Mouse (Mus musculus): Measurements from ENCODE around the gene Dkkl1. TPM values are rescaled to one million over a fixed set of nuclear protein-coding genes. Genes with fewer than 3 reads are reported as not detected.
A peak's percentile ranks its signal among the peaks of the same experiment; 100 is the strongest.

The Dkkl1 gene
- polyA plus RNA-seq, 1 experiment from 2014 or later = 1.8 TPM

DNA sequence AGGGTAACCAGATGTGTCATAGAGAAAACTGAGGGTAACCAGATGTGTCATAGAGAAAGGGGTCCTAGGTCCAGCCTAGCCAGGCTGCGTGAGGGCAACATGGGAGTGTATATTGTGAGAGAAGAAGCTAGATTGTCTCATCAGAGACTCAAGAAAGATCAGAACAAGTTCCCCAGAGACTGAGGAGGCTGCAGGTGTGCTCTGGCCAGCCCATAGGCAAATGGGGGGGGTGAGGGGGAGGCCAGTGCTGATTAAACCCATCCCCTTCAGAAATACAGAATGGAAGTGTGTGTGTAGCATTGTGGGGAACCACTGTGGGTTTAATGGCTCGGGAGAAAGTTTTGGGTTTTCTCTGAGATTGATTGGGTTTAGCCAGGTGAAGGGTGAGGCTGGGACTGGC lies 9.7 kb upstream of the Dkkl1 start:
- Histone ChIP-seq H3K27me3 (ENCODE audit: insufficient read depth, poor library complexity, severe bottlenecking) (no peaks in the 10 kb centered on the region), H3K27ac (no peak overlapping the region), H3K4me1 (replicated peaks) (peaks cover 45% of the 10 kb centered on the region), H3K36me3 (peaks cover 98% of the 10 kb centered on the region), H3K9me3 (no peaks in the 10 kb centered on the region), H3K4me3 (no peak overlapping the region)
- WGBS = 92% methylated on average over 2 of the region's 2 CpGs
- DNase-seq (ENCODE audit: low spot score) = no peak

DNA sequence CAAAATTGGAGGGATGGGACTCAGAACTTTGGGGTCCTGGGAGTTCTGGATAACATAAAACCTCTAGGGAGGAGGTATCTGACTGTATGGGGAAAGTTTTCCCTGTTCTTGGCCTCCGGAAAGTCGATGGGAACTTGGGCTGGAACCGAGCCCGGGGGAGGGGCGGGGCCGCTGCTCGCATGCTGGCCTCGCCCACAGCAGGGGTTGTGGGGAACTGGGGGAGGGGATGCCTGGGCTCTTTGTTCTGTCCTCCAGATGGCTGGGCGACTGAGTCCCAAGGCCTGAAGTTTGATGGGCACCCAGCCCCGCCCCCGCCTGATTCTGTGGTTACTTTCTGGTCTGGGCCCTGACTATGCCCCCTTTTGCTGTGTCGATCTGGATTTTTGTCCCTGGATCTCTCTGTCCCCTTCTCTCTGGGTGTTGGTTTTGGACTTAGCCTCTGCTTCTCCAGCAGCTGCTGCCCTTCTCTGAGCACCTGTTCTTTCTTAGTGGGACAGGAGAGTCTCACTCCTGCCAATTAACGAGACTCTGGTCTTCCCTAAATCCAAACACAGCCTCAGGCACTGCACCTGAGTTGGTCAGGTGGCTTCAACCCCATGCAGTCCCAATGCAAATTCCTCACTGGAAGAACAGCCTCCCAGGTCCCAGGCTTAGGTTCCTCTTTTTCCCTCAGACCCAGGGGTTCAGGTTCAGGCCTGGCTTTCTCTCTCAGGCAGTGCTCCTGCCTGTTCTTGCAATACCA lies 4.7 kb upstream of the Dkkl1 start:
- Histone ChIP-seq H3K36me3 (peaks cover 47% of the 10 kb centered on the region), H3K9me3 (no peaks in the 10 kb centered on the region), H3K27ac (peak overlapping the region; percentile 100), H3K4me1 (replicated peaks) (peaks cover 73% of the 10 kb centered on the region), H3K4me3 (peak overlapping the region; percentile 81), H3K27me3 (ENCODE audit: insufficient read depth, poor library complexity, severe bottlenecking) (peaks cover 9% of the 10 kb centered on the region)
- peak; percentile 95 for DNase-seq (ENCODE audit: low spot score)
- under 1% methylated on average over 13 of the region's 13 CpGs for WGBS

DNA sequence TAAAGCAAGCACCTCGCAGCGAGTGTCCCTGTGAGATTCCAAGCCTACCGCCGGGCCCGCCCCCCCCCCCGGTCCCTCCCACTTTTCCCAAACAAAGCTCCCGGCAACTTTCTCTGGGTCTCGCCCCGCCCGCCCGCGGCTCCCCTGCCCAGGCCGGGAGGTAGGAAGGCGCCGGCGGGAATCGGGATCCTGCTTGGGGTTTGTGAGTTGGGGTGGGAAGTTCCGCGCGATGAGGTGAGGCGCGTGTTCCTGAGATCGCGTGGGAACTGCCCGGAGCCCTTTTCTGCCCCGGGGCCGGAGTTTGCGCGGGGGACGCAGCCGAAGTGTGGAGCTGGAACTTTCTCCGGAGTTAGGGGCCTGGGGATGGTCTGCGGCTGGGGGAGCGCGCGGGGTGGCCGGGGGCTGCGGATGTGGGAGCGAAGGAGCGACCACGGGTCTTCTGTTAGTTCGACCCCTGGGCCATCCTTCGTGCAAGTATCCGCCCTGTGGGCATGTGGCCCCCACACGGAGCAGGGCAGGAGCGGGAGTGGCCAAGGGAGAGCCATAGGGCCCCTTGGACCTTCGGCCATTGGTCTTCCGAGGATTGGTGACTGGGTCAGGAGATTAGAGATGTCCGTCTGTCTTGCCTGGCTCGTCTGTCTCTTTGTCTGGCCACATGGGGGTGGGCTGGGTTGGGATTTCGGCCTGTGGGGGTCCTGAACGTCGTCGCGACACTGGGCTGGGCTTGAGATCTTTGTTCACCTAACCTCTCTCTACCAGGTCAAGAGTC lies 3.9 kb upstream of the Dkkl1 start, which contains the start of gene Tead2:
Gene Tead2 (plus strand): TSS at position 81 of the 769 bp plus-strand sequence.
- Histone ChIP-seq H3K4me3 (peak within 1 kb of the TSS; percentile 81), H3K36me3 (peaks cover 40% of the 10 kb centered on the region), H3K27me3 (ENCODE audit: insufficient read depth, poor library complexity, severe bottlenecking) (peaks cover 17% of the 10 kb centered on the region), H3K27ac (peak within 1 kb of the TSS; percentile 100), H3K4me1 (replicated peaks) (peaks cover 73% of the 10 kb centered on the region), H3K9me3 (no peaks in the 10 kb centered on the region)
- under 1% methylated on average over 55 of the region's 55 CpGs for WGBS
- peak; percentile 84 for DNase-seq (ENCODE audit: low spot score)

DNA sequence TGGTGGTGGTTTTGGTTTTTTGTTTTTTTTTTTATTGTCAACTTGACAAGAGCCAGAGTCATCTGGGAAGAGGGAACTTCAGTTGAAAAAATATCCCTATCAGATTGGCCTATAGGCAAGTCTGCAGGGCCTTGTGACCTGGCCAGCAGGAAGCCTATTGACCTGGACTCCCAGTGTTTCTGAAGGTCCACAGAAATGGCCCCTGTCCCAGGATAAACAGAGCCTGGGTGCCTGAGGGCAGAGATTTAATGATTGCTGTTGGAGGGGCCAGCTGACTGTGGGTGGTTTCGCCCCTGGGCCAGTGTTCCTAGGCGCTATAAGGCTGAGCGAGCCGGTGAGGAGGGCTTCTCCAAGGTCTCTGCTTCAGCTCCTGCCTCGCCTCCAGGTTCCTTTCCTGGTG lies 1.8 kb upstream of the Dkkl1 start:
- H3K4me3 ChIP-seq = no peak overlapping the region
- 58% methylated on average over 5 of the region's 5 CpGs for WGBS
- peaks cover 33% of the 10 kb centered on the region for H3K27me3 ChIP-seq (ENCODE audit: insufficient read depth, poor library complexity, severe bottlenecking)

DNA sequence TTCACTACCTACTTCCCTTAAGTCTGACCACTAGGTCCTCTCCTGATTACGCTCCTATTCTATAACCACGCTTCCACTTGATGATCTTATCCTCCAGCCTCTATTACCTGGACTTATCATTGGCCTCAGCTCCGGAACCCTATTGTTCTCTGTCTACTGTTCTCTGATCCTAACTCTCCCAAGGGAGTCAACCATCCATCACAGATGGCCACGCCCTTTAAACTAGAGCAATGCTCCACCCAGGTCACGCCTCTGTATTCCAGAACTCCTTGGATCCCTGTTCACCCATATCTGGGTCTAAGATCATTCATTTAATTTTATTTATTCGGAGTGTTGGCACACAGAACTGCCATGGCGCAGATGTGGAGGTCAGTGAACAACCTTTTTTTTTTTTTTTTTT lies 409 bp upstream of the Dkkl1 start:
- Histone ChIP-seq H3K27me3 (ENCODE audit: insufficient read depth, poor library complexity, severe bottlenecking) (peaks cover 33% of the 10 kb centered on the region), H3K36me3 (peaks cover 4% of the 10 kb centered on the region), H3K9me3 (no peaks in the 10 kb centered on the region), H3K4me3 (0 out of 2 replicates have a peak overlapping the region, but pooled peaks have one; percentile 36), H3K27ac (no peak overlapping the region), H3K4me1 (replicated peaks) (peaks cover 38% of the 10 kb centered on the region)
- WGBS = 74% methylated on average over 7 of the region's 7 CpGs
- no peak for DNase-seq (ENCODE audit: low spot score)

More for the DNA sequence above, 1.8 kb upstream of the Dkkl1 start:
- Histone ChIP-seq H3K36me3 (peaks cover 18% of the 10 kb centered on the region), H3K27ac (no peak overlapping the region), H3K9me3 (no peaks in the 10 kb centered on the region), H3K4me1 (replicated peaks) (peaks cover 52% of the 10 kb centered on the region)
- DNase-seq (ENCODE audit: low spot score) = no peak

DNA sequence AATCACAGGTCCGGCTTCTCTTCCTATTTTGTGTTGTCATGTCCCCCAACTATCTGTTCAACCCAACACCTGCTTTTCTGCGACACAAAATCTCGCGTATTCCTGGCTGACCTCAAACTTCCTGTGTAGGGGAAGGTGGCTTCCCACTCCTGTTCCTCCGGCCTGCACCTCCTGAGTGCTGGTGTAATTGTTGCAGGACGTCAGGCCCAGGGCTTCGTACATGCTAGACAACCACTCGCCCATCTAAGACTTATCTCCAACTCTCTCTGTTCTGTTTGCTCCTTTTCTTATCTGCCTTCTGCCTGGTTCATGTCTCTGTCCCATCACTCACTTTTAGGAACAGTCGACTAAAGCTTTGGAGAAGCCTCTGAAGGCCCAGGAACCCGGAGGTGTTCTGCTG lies 877 bp downstream of the Dkkl1 start:
- peak overlapping the region; percentile 36; the same call in 1 of the 2 replicates for H3K4me3 ChIP-seq
- H3K27me3 ChIP-seq (ENCODE audit: insufficient read depth, poor library complexity, severe bottlenecking) = peaks cover 33% of the 10 kb centered on the region
- peaks cover 25% of the 10 kb centered on the region for H3K4me1 ChIP-seq (replicated peaks)
- H3K27ac ChIP-seq = no peak overlapping the region
- WGBS = 74% methylated on average over 10 of the region's 10 CpGs
- H3K36me3 ChIP-seq = no peaks in the 10 kb centered on the region
- no peak for DNase-seq (ENCODE audit: low spot score)
- no peaks in the 10 kb centered on the region for H3K9me3 ChIP-seq

DNA sequence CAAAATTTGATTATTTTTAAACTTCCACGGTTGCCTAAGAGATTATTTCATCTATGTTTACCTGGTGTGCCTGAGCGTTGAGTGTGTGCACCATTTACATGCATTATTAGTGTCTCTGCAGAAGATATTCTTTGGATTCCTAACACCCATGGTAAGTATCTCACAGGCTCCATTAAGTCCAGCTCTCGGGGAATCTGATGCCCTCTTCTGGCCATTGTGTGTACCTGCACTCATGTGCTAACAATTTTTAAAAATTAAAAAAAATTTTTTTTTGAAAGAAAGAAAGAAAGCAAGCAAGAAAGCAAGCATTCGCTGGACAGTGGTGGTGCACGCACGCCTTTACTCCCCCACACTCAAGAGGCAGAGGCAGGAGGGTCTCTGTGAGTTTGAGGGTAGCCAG lies 3.7 kb downstream of the Dkkl1 start:
- Histone ChIP-seq H3K27me3 (ENCODE audit: insufficient read depth, poor library complexity, severe bottlenecking) (peaks cover 42% of the 10 kb centered on the region), H3K36me3 (no peaks in the 10 kb centered on the region), H3K9me3 (no peaks in the 10 kb centered on the region), H3K27ac (no peak overlapping the region), H3K4me1 (replicated peaks) (peaks cover 17% of the 10 kb centered on the region), H3K4me3 (no peak overlapping the region)
- DNase-seq (ENCODE audit: low spot score) = no peak
- 76% methylated on average over 6 of the region's 6 CpGs for WGBS

DNA sequence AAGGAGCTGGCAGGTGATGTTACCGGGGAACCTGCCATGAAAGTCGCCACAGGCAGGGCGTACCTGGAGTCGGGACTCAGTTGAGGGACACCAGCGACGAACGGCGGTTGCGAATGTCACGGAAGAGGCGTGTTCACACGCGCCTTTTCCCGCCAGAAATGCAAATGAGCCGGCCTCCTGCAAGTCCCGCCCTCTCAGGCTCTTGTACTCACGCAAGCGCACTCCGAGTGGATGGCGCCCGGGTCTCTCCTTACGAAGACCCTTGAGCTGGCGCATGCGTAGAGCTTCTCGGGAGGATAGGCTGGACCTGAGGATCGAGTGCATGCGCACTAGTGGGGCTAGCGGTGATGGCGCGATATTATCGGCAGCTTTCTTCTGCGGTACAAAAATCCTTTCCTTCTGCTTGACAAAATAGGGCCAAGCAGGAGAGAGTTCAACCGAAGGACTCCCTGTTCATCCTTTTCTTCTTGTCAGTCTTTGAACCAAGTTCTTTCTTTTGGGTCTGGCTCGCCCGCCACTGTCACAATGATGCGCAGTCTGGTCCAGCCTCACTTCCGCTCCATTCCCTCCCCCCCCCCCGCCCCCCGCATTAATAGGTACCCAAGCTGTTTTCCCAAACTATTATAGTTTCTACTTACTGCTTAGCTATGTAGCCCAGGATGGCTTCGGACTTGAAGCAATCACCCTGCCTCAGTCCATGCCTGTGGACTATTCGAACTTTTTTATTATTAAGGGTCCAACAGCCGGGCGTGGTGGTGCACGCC lies 7.4 kb downstream of the Dkkl1 start, which contains the start of gene Ccdc155:
Gene Ccdc155 (minus strand): TSS at position 513 of the 764 bp plus-strand sequence.
- Histone ChIP-seq H3K4me3 (peak within 1 kb of the TSS; percentile 51), H3K27ac (peak within 1 kb of the TSS; percentile 82), H3K9me3 (no peaks in the 10 kb centered on the region), H3K27me3 (ENCODE audit: insufficient read depth, poor library complexity, severe bottlenecking) (peaks cover 32% of the 10 kb centered on the region), H3K36me3 (no peaks in the 10 kb centered on the region), H3K4me1 (replicated peaks) (peaks cover 6% of the 10 kb centered on the region; the same call in 1 of the 2 replicates)
- peak; percentile 99 for DNase-seq (ENCODE audit: low spot score)
- 10% methylated on average over 44 of the region's 44 CpGs for WGBS

DNA sequence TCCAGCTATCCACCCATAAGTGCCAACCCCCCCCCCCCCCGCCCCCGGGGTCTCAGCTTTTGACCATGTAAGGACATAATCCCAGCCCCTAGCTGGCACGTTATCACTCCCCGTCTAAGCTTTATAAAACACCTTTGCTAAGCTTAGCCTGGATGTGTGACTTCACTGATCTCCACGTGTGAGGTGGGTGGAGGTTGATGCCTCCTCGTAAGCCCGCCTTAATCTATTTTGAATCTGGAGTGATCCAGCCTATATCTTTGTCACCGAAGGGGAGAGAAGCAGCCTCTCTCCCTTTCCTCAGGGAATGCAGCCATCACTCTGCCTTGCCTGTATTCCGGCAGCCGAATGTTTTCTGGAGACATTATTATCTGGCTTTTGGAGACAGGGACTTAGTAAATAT lies 9.3 kb downstream of the Dkkl1 start:
- Histone ChIP-seq H3K27ac (no peak overlapping the region), H3K9me3 (no peaks in the 10 kb centered on the region), H3K36me3 (no peaks in the 10 kb centered on the region), H3K27me3 (ENCODE audit: insufficient read depth, poor library complexity, severe bottlenecking) (peaks cover 29% of the 10 kb centered on the region), H3K4me1 (replicated peaks) (peaks cover 17% of the 10 kb centered on the region), H3K4me3 (no peak overlapping the region)
- DNase-seq (ENCODE audit: low spot score) = no peak
- WGBS = 61% methylated on average over 10 of the region's 10 CpGs

DNA sequence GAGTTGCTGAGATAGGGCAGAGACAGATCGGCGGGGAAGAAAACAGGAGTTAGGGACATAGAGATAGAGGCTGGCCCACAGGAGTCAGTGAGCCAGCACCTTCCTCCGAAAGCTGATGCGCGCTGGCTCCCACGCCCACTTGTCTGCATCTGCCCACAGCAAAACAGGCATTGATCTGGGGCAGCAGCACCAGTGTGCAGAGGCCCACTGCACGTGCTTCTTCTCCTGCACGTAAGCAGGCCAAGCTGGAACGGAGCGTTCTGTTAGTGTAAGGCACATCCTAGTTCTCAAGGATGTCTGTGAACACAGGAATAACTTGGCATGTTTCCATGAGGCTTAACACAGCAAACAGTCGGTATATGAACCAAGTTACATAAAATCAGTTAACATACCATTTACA lies 13.0 kb downstream of the Dkkl1 start:
- no peak for DNase-seq (ENCODE audit: low spot score)
- no peaks in the 10 kb centered on the region for H3K36me3 ChIP-seq
- H3K27me3 ChIP-seq (ENCODE audit: insufficient read depth, poor library complexity, severe bottlenecking) = peaks cover 51% of the 10 kb centered on the region
- WGBS = 84% methylated on average over 11 of the region's 11 CpGs
- H3K4me1 ChIP-seq (replicated peaks) = peaks cover 42% of the 10 kb centered on the region
- no peaks in the 10 kb centered on the region for H3K9me3 ChIP-seq
- H3K27ac ChIP-seq = no peak overlapping the region
- no peak overlapping the region for H3K4me3 ChIP-seq

DNA sequence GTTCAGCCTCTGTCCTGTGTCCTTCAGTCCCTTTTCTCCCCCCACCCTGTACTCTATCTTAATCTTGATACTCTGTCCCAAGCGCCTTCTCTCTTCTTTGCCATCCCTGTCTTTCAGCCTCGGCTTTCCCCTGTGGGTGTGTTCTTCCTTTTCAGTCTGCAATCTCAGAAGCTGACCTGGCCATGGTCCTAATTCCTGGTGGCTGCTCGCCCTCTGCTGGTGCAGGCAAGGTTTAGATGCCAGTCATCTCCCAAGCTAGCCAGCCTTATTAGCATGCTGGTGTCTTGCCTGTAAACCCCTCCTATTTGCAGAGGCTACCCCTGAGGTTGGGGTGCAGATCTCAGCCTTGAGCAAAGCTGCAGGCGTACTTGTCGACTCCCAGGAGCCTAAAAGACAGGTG lies 13.5 kb downstream of the Dkkl1 start:
- Histone ChIP-seq H3K4me3 (no peak overlapping the region), H3K27me3 (ENCODE audit: insufficient read depth, poor library complexity, severe bottlenecking) (peaks cover 51% of the 10 kb centered on the region), H3K27ac (peak overlapping the region; percentile 50; the same call in 1 of the 2 replicates), H3K4me1 (replicated peaks) (peaks cover 45% of the 10 kb centered on the region), H3K9me3 (no peaks in the 10 kb centered on the region), H3K36me3 (no peaks in the 10 kb centered on the region)
- 15% methylated on average over 5 of the region's 5 CpGs for WGBS
- DNase-seq (ENCODE audit: low spot score) = peak; percentile 76

DNA sequence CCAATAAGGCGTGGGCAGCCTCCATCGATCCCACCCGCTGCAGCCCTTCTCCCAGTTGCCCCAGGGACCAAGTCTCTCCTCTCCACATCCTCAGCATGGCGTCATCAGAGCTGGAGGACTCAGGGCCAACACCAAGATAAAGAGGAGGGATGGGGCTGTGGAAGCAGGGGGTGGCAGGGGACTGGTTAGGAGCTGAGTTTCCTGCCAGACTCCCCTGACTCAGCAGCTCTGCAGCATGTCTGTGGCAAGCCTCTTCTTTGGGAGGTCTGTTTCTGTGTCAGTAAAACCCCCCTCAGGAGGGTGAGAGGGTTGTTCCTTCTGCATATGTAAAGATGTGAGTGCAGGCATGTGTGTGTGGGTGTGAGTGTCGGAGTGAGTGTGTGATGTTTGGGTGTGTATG lies 15.0 kb downstream of the Dkkl1 start:
- H3K4me3 ChIP-seq = no peak overlapping the region
- no peak for DNase-seq (ENCODE audit: low spot score)
- no peaks in the 10 kb centered on the region for H3K36me3 ChIP-seq
- peak overlapping the region; percentile 45 for H3K27ac ChIP-seq
- WGBS = 68% methylated on average over 5 of the region's 5 CpGs
- no peaks in the 10 kb centered on the region for H3K9me3 ChIP-seq
- peaks cover 49% of the 10 kb centered on the region for H3K27me3 ChIP-seq (ENCODE audit: insufficient read depth, poor library complexity, severe bottlenecking)
- H3K4me1 ChIP-seq (replicated peaks) = peaks cover 55% of the 10 kb centered on the region
